Mouse (Mus musculus) liver, embryonic 13.5 days (tissue): ENCODE results near the gene Map3k14. TPM values are rescaled to one million over a fixed set of nuclear protein-coding genes. Genes with fewer than 3 reads are reported as not detected.

Experiments used
- ATAC-seq: fragments of 200-750 bp; cut with Nextera tagmentation; 2 replicates; pipeline ENCODE4 v1.8.0; 2017; ENCODE audit warnings: low read depth, mild to moderate bottlenecking, moderate number of reproducible peaks, moderate library complexity
- DNase-seq: peaks from one replicate; pipeline ENCODE4 v3.0.0; 2022
- H3K27ac ChIP-seq: fragments of 300-500 bp; sonication (generic); 2 replicates; pipeline ENCODE4 v1.5.1; 2015; ENCODE audit warnings: moderate library complexity, mild to moderate bottlenecking, inconsistent platforms
- H3K27me3 ChIP-seq: fragments of 300-500 bp; sonication (generic); 2 replicates; pipeline ENCODE4 v1.6.1; 2015; ENCODE audit warnings: mild to moderate bottlenecking, inconsistent platforms
- H3K36me3 ChIP-seq: fragments of 300-500 bp; sonication (generic); 2 replicates; pipeline ENCODE4 v1.6.1; 2015; ENCODE audit warnings: mild to moderate bottlenecking, inconsistent platforms
- H3K4me1 ChIP-seq: fragments of 300-500 bp; sonication (generic); replicated peaks from 2 replicates; pipeline ENCODE4 v1.6.1; 2015; ENCODE audit warnings: inconsistent platforms
- H3K4me2 ChIP-seq: fragments of 300-500 bp; sonication (generic); 2 replicates; pipeline ENCODE4 v1.6.1; 2015; ENCODE audit warnings: inconsistent platforms, mild to moderate bottlenecking, moderate library complexity
- H3K4me3 ChIP-seq: fragments of 300-500 bp; sonication (generic); replicated peaks from 2 replicates; pipeline ENCODE4 v1.5.1; 2015; ENCODE audit warnings: mild to moderate bottlenecking, inconsistent platforms
- H3K9ac ChIP-seq: fragments of 300-500 bp; sonication (generic); 2 replicates; pipeline ENCODE4 v1.6.1; 2015; ENCODE audit warnings: mild to moderate bottlenecking, inconsistent platforms
- H3K9me3 ChIP-seq: fragments of 300-500 bp; sonication (generic); replicated peaks from 2 replicates; pipeline ENCODE4 v1.6.1; 2016; ENCODE audit warnings: inconsistent platforms
- WGBS: fragments of 180-500 bp; shearing (Covaris S2); methylation state at CpG from one replicate; pipeline ENCODE4 v1.1.7; 2015; ENCODE audit not compliant: insufficient replicate concordance; 5-methylcytosine and 5-hydroxymethylcytosine counted together
- polyA plus RNA-seq: library from polyadenylated mRNA; unstranded; fragments of >200 nt; fragmentation: Nextera tagmentation; extraction: Ambion mirVana; gene quantifications from 2 replicates; pipeline ENCODE4 v1.2.1, GENCODE M21; 2015

Gene Map3k14
- polyA plus RNA-seq, 1 experiment from 2014 or later = 0.50 TPM

DNA sequence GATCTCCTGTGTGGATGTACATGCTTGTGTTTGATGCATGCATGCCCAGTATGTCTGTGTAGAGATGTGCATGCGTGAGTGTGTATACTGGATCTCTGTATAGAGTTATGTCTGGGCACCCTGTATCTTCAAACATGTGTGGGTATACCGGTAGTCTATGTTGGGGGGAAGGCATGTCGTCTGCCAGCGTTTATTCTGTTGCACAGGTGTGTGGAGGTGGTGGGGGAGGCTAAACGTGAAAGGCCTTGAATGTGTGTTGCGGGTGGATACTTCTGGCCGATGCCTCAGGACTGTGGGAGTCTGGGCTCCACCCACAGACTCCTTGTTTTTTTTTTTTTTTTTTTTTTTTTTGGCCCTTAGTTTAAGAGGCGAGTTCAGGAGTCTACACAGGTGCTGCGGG, 85.9 kb downstream of the Map3k14 start:
- H3K27ac ChIP-seq = no peak overlapping the region
- no peaks in the 10 kb centered on the region for H3K27me3 ChIP-seq
- no peaks in the 10 kb centered on the region for H3K36me3 ChIP-seq
- H3K9ac ChIP-seq = no peak overlapping the region
- ATAC-seq (no peak), DNase-seq (no peak)
- no peak overlapping the region for H3K4me3 ChIP-seq
- no peaks in the 10 kb centered on the region for H3K9me3 ChIP-seq
- 71% methylated on average over 9 of the region's 9 CpGs for WGBS
- no peak overlapping the region for H3K4me2 ChIP-seq
- H3K4me1 ChIP-seq = peaks cover 18% of the 10 kb centered on the region

DNA sequence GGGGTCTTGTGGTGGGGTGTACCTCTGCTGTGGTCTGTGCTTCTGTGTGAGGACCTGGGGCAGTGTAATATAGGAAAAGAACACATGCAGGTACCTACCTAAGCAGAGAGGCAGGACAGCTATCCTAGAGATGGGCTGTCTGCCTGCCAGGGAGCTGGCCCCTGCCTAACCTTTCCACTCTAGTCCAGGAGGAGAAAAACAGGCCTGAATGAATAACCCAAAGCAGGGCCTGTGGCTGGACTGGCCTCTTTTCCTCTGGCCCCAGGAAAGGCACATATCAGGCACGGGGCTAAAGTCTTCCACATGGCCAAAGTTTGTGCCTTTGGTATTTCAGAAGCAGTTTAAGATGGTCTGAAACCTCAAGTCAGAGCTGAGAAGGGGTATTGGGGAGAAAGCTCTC, 86.8 kb downstream of the Map3k14 start:
- Histone ChIP-seq H3K27me3 (no peaks in the 10 kb centered on the region), H3K27ac (no peak overlapping the region), H3K9me3 (no peaks in the 10 kb centered on the region), H3K4me1 (peaks cover 25% of the 10 kb centered on the region), H3K36me3 (no peaks in the 10 kb centered on the region), H3K4me2 (no peak overlapping the region), H3K9ac (no peak overlapping the region), H3K4me3 (no peak overlapping the region)
- DNase-seq (no peak), ATAC-seq (no peak)
- WGBS = 58% methylated on average over 1 of the region's 1 CpGs

DNA sequence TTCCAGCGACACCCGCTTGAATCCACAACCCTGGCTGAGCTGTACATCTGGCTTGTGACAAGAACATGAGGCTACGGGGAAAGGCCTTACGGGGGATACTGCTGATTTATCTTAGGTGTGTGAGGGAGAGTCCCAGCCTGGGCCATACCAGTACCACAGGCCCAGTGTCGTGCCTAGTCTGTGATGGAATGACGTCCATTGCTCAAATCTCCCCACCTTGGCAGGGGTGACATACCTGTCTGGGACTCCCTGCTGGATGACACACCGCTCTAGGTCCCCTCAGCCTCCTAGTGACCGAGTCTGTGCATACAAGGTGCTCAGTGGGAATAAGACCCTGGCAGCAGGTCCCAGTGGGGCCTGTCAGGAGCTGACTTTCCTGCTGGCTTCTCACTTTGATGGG, 88.5 kb downstream of the Map3k14 start:
- DNase-seq (no peak), ATAC-seq (no peak)
- no peak overlapping the region for H3K9ac ChIP-seq
- peaks cover 41% of the 10 kb centered on the region for H3K4me1 ChIP-seq
- H3K27me3 ChIP-seq = no peaks in the 10 kb centered on the region
- H3K27ac ChIP-seq = no peak overlapping the region
- no peaks in the 10 kb centered on the region for H3K36me3 ChIP-seq
- H3K9me3 ChIP-seq = no peaks in the 10 kb centered on the region
- 80% methylated on average over 8 of the region's 8 CpGs for WGBS
- H3K4me3 ChIP-seq = no peak overlapping the region
- no peak overlapping the region for H3K4me2 ChIP-seq

DNA sequence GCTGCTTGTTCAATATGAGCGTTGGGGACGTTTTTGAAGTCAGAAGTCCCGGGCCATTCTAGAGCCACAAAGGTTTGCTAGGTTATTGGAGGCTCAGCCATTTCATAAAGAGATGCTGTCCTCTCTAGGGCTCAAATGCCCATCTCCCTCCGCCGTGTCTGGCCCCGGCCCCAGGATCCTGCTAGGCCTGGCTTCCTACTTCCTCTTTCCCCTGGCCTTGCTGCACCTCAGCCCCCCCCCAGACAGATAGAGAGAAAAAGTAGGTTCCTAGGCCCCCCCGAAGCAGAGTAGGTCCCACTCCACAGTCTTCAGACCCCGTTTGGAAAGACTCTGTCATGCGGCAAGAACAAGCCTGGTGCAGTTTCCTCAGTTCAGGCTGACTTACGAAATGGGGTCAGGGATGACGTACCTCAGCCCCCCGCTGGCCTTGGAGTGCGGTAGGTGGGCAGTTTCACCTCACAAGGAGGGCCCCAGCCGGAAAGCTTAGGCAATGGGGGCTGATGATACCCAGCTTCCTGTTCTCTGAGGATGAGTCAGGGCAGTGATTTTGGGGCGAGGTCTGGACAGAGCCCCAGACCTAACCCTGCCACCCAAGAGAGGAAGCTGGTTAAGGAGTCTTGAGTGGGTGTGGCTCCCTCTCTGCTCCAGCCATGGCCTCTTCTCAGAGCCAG, 89.3 kb downstream of the Map3k14 start:
- 38% methylated on average over 15 of the region's 15 CpGs for WGBS
- peaks cover 4% of the 10 kb centered on the region; the same call in 1 of the 2 replicates for H3K27me3 ChIP-seq
- H3K36me3 ChIP-seq = no peaks in the 10 kb centered on the region
- H3K4me1 ChIP-seq = peaks cover 49% of the 10 kb centered on the region
- H3K27ac ChIP-seq = no peak overlapping the region
- ATAC-seq = no peak
- 0 out of 2 replicates have a peak overlapping the region, but pooled peaks have one; percentile 1 for H3K4me2 ChIP-seq
- H3K4me3 ChIP-seq = no peak overlapping the region
- DNase-seq = no peak
- H3K9ac ChIP-seq = no peak overlapping the region
- H3K9me3 ChIP-seq = no peaks in the 10 kb centered on the region

DNA sequence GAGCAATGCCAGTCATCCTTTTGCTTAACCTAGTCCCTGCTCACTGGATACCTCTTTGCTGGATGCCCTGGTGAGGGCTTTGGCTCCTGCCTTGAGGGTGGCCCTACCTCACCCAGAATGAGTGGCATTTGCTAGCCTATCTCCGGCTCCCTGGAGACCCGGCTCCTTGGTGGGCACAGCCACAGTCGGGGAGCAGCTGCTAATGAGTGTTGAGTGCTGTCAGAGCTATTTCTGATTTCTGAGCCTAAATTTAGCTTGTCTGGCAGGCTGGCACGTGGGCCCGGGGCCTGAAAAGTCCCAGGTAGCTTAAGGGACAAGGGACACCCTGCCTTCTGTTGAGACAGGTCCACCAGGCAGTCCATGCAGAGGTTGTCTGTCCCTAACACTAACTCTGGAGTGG, 90.1 kb downstream of the Map3k14 start:
- H3K9ac ChIP-seq = no peak overlapping the region
- H3K4me1 ChIP-seq = peaks cover 50% of the 10 kb centered on the region
- peaks cover 10% of the 10 kb centered on the region for H3K27me3 ChIP-seq
- H3K4me2 ChIP-seq = no peak overlapping the region
- no peaks in the 10 kb centered on the region for H3K36me3 ChIP-seq
- no peak overlapping the region; the same call in 1 of the 2 replicates for H3K27ac ChIP-seq
- 55% methylated on average over 5 of the region's 5 CpGs for WGBS
- ATAC-seq = no peak
- no peak for DNase-seq
- no peaks in the 10 kb centered on the region for H3K9me3 ChIP-seq
- H3K4me3 ChIP-seq = no peak overlapping the region

DNA sequence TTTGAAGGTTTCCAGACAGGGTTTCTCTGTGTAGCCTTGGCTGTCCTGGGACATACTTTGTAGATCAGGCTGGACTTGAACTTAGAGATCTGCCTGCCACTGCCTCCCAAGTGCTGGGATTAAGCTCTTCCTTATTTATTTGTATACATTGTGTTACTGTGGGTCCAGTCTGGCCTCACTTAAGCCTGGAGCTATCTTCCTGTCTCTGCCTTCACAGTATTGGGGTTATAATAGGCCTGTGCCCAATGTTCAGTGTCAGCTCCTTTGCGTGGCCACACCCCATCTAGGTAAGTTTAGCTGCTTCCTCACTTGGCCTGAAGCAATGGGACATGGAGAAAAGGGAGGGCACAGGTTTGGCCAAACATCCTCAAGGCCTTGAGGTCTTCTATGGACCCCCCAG, 90.8 kb downstream of the Map3k14 start:
- no peak overlapping the region; the same call in 1 of the 2 replicates for H3K27ac ChIP-seq
- WGBS = 60% methylated on average over 1 of the region's 1 CpGs
- no peak overlapping the region for H3K4me3 ChIP-seq
- peaks cover 57% of the 10 kb centered on the region for H3K4me1 ChIP-seq
- H3K36me3 ChIP-seq = no peaks in the 10 kb centered on the region
- H3K9me3 ChIP-seq = no peaks in the 10 kb centered on the region
- ATAC-seq (no peak), DNase-seq (no peak)
- H3K27me3 ChIP-seq = peaks cover 17% of the 10 kb centered on the region
- no peak overlapping the region for H3K9ac ChIP-seq
- H3K4me2 ChIP-seq = no peak overlapping the region

DNA sequence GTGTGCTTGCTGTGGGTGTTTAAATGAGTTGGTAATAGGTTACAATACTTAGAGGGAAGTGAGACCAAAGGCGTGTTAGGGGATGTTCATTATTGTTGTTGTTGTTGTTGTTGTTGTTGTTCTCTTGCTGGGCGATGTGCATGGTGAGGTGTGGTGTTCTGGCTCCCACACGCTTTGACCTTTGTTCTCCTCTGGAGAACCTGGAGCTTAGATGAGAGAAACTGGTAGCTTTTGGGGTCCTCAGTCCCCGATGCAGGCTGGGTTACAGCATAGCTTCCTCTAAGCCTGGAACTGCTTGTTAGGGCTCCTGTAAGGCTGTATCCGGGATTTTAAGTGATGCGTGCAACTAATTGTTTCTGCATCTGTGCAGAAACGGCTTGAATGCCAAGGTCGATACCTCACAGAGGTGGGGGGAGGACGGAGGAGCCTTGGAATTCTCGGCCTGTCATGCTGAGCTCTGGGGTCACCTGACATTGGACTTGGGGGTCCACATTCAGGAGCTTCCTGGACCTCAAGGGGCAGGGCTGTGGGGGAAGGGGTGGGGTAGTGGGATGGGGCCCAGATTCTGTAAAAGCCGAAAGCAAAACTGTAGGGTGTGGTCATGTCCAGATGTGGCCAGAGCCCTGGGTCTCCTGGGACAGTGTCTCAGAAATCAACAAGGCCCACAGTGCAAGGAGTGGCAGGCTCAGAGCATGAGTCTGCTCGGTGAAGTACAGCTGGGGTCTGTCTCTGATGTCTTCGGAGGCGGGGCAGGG, 91.4 kb downstream of the Map3k14 start:
- Histone ChIP-seq H3K9me3 (no peaks in the 10 kb centered on the region), H3K27me3 (peaks cover 23% of the 10 kb centered on the region), H3K4me2 (no peak overlapping the region), H3K27ac (peak overlapping the region; percentile 1; the same call in 1 of the 2 replicates), H3K36me3 (no peaks in the 10 kb centered on the region), H3K4me3 (no peak overlapping the region), H3K9ac (no peak overlapping the region), H3K4me1 (peaks cover 63% of the 10 kb centered on the region)
- 49% methylated on average over 14 of the region's 14 CpGs for WGBS
- DNase-seq (no peak), ATAC-seq (no peak)

DNA sequence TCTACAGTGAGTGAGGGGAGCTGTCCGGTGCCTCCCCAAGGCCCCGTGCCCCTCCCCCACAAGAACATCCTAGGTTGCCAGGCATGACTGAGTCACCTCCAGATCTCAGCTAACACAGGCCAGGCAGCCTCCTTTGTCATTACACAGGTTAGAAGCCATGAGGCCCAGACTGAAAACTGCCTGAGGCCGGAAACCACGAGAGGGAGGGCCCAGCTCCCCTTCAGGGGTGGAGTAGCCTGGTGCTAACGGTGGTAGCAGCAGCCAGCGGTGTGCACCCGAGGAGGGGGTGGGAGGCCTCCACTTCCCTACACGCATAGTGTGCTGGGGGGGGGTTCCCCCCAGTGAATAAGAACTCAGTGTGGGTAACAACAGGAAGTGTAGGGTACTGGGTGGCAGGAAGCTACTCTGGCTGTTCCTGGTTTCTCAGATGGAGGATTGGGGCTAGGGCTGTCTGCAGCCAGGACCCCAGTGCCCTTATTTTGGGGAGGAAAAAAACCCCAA, 92.3 kb downstream of the Map3k14 start:
- Histone ChIP-seq H3K4me1 (peaks cover 70% of the 10 kb centered on the region), H3K9me3 (no peaks in the 10 kb centered on the region), H3K9ac (peak overlapping the region; percentile 4; the same call in 1 of the 2 replicates), H3K36me3 (no peaks in the 10 kb centered on the region), H3K27me3 (peaks cover 33% of the 10 kb centered on the region), H3K27ac (peak overlapping the region; percentile 61), H3K4me3 (no peak overlapping the region), H3K4me2 (peak overlapping the region; percentile 24)
- ATAC-seq = peak; percentile 72
- WGBS = 12% methylated on average over 8 of the region's 8 CpGs
- DNase-seq = peak; percentile 48

DNA sequence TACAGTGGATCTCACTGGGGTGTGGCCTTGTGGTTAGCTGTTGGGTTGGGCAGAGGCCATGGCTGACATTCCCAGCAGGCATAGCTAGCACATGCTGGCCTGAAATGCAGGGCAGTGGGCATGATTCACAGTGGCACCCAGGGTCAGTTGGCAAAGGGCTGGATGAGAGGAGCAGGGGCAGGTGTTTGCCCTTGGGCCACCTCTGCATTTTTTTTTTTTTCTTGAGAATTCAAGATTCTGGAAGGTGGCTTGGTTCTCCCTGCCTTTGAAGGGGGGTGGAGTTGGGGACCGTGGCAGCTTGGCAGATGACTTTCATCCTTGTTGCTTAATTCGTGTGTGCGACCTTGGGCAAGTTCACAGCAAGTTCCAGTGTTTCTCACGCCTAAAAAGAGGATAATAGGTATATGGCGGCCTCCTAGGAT, 92.8 kb downstream of the Map3k14 start:
- ATAC-seq = no peak
- 22% methylated on average over 5 of the region's 5 CpGs for WGBS
- DNase-seq = no peak
- H3K4me2 ChIP-seq = peak overlapping the region; percentile 24
- H3K4me3 ChIP-seq = no peak overlapping the region
- no peaks in the 10 kb centered on the region for H3K36me3 ChIP-seq
- peaks cover 70% of the 10 kb centered on the region for H3K4me1 ChIP-seq
- H3K27me3 ChIP-seq = peaks cover 38% of the 10 kb centered on the region
- peak overlapping the region; percentile 4; the same call in 1 of the 2 replicates for H3K9ac ChIP-seq
- no peaks in the 10 kb centered on the region for H3K9me3 ChIP-seq
- H3K27ac ChIP-seq = peak overlapping the region; percentile 61

DNA sequence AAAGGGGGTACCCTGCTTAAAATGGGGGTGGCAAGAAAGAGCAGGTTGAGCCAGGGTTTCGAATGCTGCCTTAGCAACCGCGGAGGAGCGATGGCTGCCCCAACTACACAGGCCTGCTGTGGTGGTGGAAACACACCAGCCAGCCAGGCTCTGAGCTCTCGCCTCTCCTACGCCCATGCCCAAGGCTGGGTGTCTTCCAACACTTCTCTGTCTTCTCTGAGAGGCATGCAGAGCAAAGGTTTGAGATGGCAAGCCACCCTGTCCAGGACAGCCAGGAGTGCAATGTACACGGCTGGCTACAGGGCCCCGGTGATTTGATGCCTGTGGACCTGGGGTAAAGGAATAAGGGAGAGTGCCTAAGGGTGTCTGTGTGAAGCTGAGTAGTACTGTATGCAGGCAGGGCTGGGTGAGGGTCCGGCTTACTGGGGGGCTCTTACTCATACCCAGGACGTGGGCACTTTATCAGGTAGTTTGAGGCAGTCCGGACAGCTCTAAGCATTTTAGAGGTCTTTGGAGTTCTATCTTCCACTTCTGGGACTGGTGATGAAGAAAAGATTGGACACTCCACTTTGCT, 93.4 kb downstream of the Map3k14 start:
- Histone ChIP-seq H3K9ac (no peak overlapping the region), H3K4me2 (0 out of 2 replicates have a peak overlapping the region, but pooled peaks have one; percentile 16), H3K36me3 (no peaks in the 10 kb centered on the region), H3K9me3 (no peaks in the 10 kb centered on the region), H3K27ac (no peak overlapping the region), H3K27me3 (peaks cover 44% of the 10 kb centered on the region), H3K4me1 (peaks cover 70% of the 10 kb centered on the region), H3K4me3 (no peak overlapping the region)
- WGBS = 62% methylated on average over 11 of the region's 11 CpGs
- ATAC-seq (no peak), DNase-seq (no peak)

DNA sequence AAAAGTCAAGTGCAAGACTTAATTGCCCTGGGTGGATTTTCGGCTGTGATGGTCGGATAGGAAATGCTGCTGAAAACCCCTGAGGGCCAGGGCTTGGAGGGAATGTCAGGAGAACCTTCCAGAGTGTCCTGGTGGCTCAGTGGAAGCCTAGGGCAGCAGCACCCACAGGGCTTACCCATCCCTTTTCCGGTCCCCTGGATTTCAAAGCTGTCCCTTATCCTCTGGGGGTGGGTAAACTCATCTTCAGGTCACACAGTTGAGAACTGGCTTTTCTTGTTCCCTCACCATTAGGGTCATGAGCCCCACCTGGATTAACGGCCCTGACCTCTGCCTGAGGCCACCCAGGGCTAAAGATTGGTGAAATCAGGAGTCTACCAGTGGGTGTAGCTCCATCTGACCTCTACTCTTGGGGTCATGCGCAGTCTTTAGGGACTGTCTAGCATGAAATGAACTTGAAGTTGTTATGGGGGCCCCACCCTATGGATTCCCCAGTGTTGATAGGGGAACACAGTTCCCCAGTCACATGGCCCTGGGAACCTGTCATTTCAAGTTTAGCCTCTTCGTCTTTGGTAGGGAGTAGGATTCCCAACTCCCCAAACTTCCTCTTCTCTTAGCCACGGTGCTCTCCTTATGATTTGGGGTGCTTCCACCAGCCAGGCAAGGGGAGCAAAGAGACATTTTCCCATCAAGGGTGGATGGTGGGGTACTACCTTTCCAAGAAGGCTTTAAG, 94.1 kb downstream of the Map3k14 start:
- WGBS = 55% methylated on average over 7 of the region's 7 CpGs
- Histone ChIP-seq H3K27ac (no peak overlapping the region), H3K27me3 (peaks cover 45% of the 10 kb centered on the region), H3K4me3 (no peak overlapping the region), H3K9ac (no peak overlapping the region), H3K9me3 (no peaks in the 10 kb centered on the region), H3K4me2 (peak overlapping the region; percentile 33), H3K4me1 (peaks cover 68% of the 10 kb centered on the region), H3K36me3 (no peaks in the 10 kb centered on the region)
- DNase-seq = no peak
- ATAC-seq = no peak
